Mouse (Mus musculus) MEL (cell line): ENCODE data around the gene Commd8. TPM values are rescaled to one million over a fixed set of nuclear protein-coding genes. Genes with fewer than 3 reads are reported as not detected.

Source experiments
- DNase-seq: peaks from one replicate; pipeline ENCODE4 v3.0.0; 2011; ENCODE audit warnings: low read depth, low spot score
- H3K27ac ChIP-seq: 2 replicates; pipeline ENCODE4 v1.5.1; 2012; ENCODE audit warnings: low read depth, mild to moderate bottlenecking, control low read depth, low read length, moderate library complexity; ENCODE audit not compliant: control insufficient read depth
- H3K27me3 ChIP-seq, 2 experiments: fragments of 150-350 bp in 1 of 2; sonication (generic) in 1 of 2; 2 replicates each; pipeline ENCODE4 v1.6.1; 2012; ENCODE audit warnings: low read length in 2 of 2, mild to moderate bottlenecking in 2 of 2, improper control_type of control experiment in 1 of 2, moderate library complexity in 1 of 2; ENCODE audit not compliant: insufficient read depth in 2 of 2, control insufficient read depth in 1 of 2
- H3K36me3 ChIP-seq, 2 experiments: 2 replicates each; pipeline ENCODE4 v1.6.1; 2012 to 2014; ENCODE audit warnings: low read length in 2 of 2, improper control_type of control experiment in 1 of 2, inconsistent platforms in 1 of 2, mild to moderate bottlenecking in 1 of 2; ENCODE audit not compliant: insufficient read depth in 2 of 2, control insufficient read depth in 1 of 2
- H3K4me1 ChIP-seq, 2 experiments: fragments of 150-350 bp in 1 of 2; sonication (generic) in 1 of 2; 2 replicates each; pipeline ENCODE4 v1.6.1; 2012; ENCODE audit warnings: low read length in 2 of 2, improper control_type of control experiment in 1 of 2, mild to moderate bottlenecking in 1 of 2; ENCODE audit not compliant: insufficient read depth in 2 of 2, control insufficient read depth in 1 of 2
- H3K4me3 ChIP-seq, 2 experiments: fragments of 150-350 bp in 1 of 2; sonication (generic) in 1 of 2; 2 replicates each; pipeline ENCODE4 v1.5.1; 2012; ENCODE audit warnings: low read depth in 2 of 2, low read length in 2 of 2, mild to moderate bottlenecking in 2 of 2, moderate library complexity in 2 of 2, control low read depth in 1 of 2, improper control_type of control experiment in 1 of 2; ENCODE audit not compliant: control insufficient read depth in 1 of 2, insufficient read depth in 1 of 2
- H3K79me2 ChIP-seq: 2 replicates; pipeline ENCODE4 v1.6.1; 2012; ENCODE audit warnings: mild to moderate bottlenecking, low read length, moderate library complexity; ENCODE audit not compliant: control insufficient read depth, poor library complexity, insufficient read depth
- H3K9ac ChIP-seq: 2 replicates; pipeline ENCODE4 v1.6.1; 2012; ENCODE audit warnings: low read depth, mild to moderate bottlenecking, control low read depth, low read length, moderate library complexity; ENCODE audit not compliant: control insufficient read depth, poor library complexity, severe bottlenecking
- H3K9me3 ChIP-seq: fragments of 150-350 bp; sonication (generic); replicated peaks from 2 replicates; pipeline ENCODE4 v1.6.1; 2012; ENCODE audit warnings: mild to moderate bottlenecking, low read length, improper control_type of control experiment, moderate library complexity; ENCODE audit not compliant: insufficient read depth
- E2F4 ChIP-seq: IDR thresholded peaks from 2 replicates; pipeline ENCODE4 v1.6.1; 2011; ENCODE audit warnings: low read depth, low read length, improper control_type of control experiment, borderline replicate concordance
- ELF1 ChIP-seq: IDR thresholded peaks from 2 replicates; pipeline ENCODE4 v1.6.1; 2014; ENCODE audit warnings: low read depth, mild to moderate bottlenecking, inconsistent platforms, low read length, improper control_type of control experiment, moderate library complexity
- ETS1 ChIP-seq: IDR thresholded peaks from 2 replicates; pipeline ENCODE4 v1.6.1; 2012; ENCODE audit warnings: low read depth, mild to moderate bottlenecking, inconsistent platforms, low read length, improper control_type of control experiment, moderate library complexity
- KAT2A ChIP-seq: conservative IDR thresholded peaks from 2 replicates; pipeline ENCODE4 v1.6.1; 2012; ENCODE audit warnings: low read depth, low read length, improper control_type of control experiment, inconsistent platforms
- MAFK ChIP-seq: IDR thresholded peaks from 2 replicates; pipeline ENCODE4 v1.6.1; 2011; ENCODE audit warnings: low read depth, mild to moderate bottlenecking, low read length, improper control_type of control experiment, borderline replicate concordance
- MAX ChIP-seq: IDR thresholded peaks from 2 replicates; pipeline ENCODE4 v1.6.1; 2011; ENCODE audit warnings: low read length, improper control_type of control experiment
- MAZ ChIP-seq: IDR thresholded peaks from 2 replicates; pipeline ENCODE4 v1.6.1; 2012; ENCODE audit warnings: low read depth, mild to moderate bottlenecking, inconsistent platforms, low read length, improper control_type of control experiment
- MEF2A ChIP-seq: IDR thresholded peaks from 2 replicates; pipeline ENCODE4 v1.6.1; 2014; ENCODE audit warnings: low read depth, mild to moderate bottlenecking, inconsistent platforms, low read length, improper control_type of control experiment; ENCODE audit not compliant: poor library complexity, insufficient replicate concordance, severe bottlenecking; ENCODE audit errors: extremely low read depth
- MXI1 ChIP-seq: IDR thresholded peaks from 2 replicates; pipeline ENCODE4 v1.6.1; 2011; ENCODE audit warnings: mild to moderate bottlenecking, low read depth, low read length, improper control_type of control experiment
- MYC ChIP-seq: IDR thresholded peaks from 2 replicates; pipeline ENCODE4 v1.6.1; 2011; ENCODE audit warnings: low read depth, mild to moderate bottlenecking, low read length, improper control_type of control experiment, moderate library complexity
- NELFE ChIP-seq: IDR thresholded peaks from 2 replicates; pipeline ENCODE4 v1.6.1; 2011; ENCODE audit warnings: low read depth, low read length, improper control_type of control experiment
- POLR2AphosphoS5 ChIP-seq: IDR thresholded peaks from 2 replicates; pipeline ENCODE4 v1.6.1; 2012; ENCODE audit warnings: low read depth, borderline replicate concordance, mild to moderate bottlenecking, inconsistent platforms, low read length, moderate library complexity, mixed read lengths
- RAD21 ChIP-seq: IDR thresholded peaks from 2 replicates; pipeline ENCODE4 v1.6.1; 2011; ENCODE audit warnings: mild to moderate bottlenecking, low read depth, low read length, improper control_type of control experiment
- TAL1 ChIP-seq: IDR thresholded peaks from 2 replicates; pipeline ENCODE4 v1.6.1; 2012; ENCODE audit warnings: mild to moderate bottlenecking, inconsistent platforms, low read length, moderate library complexity, mixed read lengths
- TCF12 ChIP-seq: IDR thresholded peaks from 2 replicates; pipeline ENCODE4 v1.6.1; 2014; ENCODE audit warnings: low read depth, mild to moderate bottlenecking, inconsistent platforms, low read length, improper control_type of control experiment, moderate library complexity
- ZC3H11A ChIP-seq: IDR thresholded peaks from 2 replicates; pipeline ENCODE4 v1.6.1; 2012; ENCODE audit warnings: low read depth, mild to moderate bottlenecking, inconsistent platforms, low read length, improper control_type of control experiment
- ZMIZ1 ChIP-seq: IDR thresholded peaks from 2 replicates; pipeline ENCODE4 v1.6.1; 2012; ENCODE audit warnings: low read depth, mild to moderate bottlenecking, inconsistent platforms, low read length, improper control_type of control experiment, moderate library complexity
- polyA plus RNA-seq, 2 experiments: library from polyadenylated mRNA; stranded (reverse) in 1 of 2; unstranded in 1 of 2; fragments of >175 nt in 1 of 2; fragments of >200 nt in 1 of 2; gene quantifications; 2 replicates each; pipeline versions ENCODE4 v1.2.1 to v1.2.4; 2012; ENCODE audit warnings: low replicate concordance in 2 of 2, low read depth in 1 of 2; ENCODE audit not compliant: insufficient read length in 2 of 2, insufficient read depth in 1 of 2, missing spikeins in 1 of 2
- total RNA-seq: library from RNA; depleted of rRNA; stranded (reverse); fragments of 300-350 nt; gene quantifications from 2 replicates; pipeline ENCODE4 v1.2.3, GENCODE M21; 2012

Gene Commd8
- total and polyA plus RNA-seq, 3 experiments = 33.5 to 45.6 TPM; not detected in 1

DNA sequence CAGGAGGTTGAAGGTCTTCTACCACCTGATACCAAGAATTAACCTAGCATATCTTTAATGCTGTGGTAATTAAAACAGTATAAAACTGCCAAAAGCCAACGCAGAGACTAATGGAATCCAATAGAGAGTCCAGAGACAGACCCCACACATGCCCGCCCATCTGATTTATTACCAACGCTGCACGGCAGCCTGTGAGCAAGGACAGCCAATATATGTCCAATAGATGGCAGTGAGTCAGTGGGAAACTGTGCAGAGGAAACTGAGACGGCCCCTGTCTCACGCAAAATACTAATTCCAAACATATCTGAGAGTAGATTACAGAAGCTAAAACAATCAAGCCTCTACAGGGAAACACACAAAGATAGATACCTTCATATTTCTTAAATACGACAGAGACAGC is 3.6 kb downstream of the Commd8 start (continued):
- TF ChIP-seq KAT2A = no peak

DNA sequence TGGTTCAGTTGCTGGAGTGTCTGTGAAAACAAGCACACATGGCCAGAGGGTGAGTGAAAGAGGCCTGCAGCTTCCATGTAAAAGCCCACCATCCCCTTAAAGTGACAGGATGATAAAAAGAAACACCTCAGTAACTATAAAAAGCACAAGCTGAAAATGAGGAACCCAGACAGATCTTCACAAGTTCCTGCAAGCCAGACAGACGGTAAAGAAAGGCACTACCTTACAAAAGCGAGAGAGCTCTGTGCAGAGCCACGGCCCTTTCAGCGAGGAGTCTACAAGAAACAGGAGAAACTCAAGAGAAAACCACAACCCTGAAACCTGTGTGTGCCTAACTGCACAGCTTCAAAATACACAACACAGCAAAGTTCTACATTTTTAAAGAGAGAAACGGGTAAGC is 5.1 kb downstream of the Commd8 start:
- Histone ChIP-seq H3K79me2 (peaks cover 16% of the 10 kb centered on the region), H3K36me3 (peaks cover 12 to 22% of the 10 kb centered on the region in 2 experiments), H3K4me1 (peaks cover 7 to 13% of the 10 kb centered on the region in 2 experiments), H3K27me3 (no peaks in the 10 kb centered on the region), H3K9ac (no peak overlapping the region), H3K4me3 (no peak overlapping the region), H3K9me3 (no peaks in the 10 kb centered on the region), H3K27ac (no peak overlapping the region)
- no peak for DNase-seq
- TF ChIP-seq ZMIZ1 = no peak
- TF ChIP-seq ETS1 = no peak
- TF ChIP-seq MAFK = no peak
- TF ChIP-seq MYC = no peak
- no peak for TF ChIP-seq TCF12
- TF ChIP-seq ELF1 = no peak
- TF ChIP-seq MXI1 = no peak
- TF ChIP-seq MAZ = no peak
- TF ChIP-seq RAD21 = no peak
- no peak for TF ChIP-seq E2F4
- no peak for TF ChIP-seq NELFE

DNA sequence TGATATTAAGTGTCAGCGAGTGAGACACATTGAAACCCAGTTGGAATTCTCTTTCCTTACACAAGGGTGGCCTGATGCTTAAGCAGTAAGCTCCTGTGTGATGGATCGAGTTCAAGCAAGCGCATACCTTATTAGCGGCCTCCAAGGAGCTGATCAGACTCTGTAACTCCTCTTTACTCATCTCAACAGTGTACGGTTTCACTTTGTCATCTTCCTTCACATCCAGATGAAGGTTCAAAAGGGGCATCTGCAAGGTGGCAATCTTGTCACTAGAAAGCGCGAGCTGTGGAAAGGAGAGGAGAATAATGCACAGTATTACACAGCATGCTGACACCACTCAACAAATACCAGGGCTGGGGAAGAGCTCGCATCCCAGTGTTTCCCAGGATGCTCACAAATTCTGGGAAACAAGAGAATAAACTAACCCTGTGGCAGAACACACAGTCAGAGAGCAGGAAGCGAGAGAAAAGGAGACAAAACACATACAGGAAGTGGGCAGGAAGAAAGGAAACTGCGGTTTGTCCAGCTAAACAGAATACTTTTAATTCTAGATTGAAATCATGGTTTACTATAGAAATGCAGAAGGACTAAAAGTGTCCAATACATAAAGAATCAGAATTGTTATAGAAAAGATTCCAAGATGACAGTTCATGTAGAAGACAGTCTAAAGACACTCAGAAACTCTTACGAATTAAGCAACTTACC is 7.1 kb downstream of the Commd8 start:
- Histone ChIP-seq H3K27ac (no peak overlapping the region), H3K9me3 (no peaks in the 10 kb centered on the region), H3K36me3 (peaks cover 9 to 12% of the 10 kb centered on the region in 2 experiments), H3K27me3 (no peaks in the 10 kb centered on the region)
- no peak for DNase-seq
- TF ChIP-seq MAX = no peak
- no peak for TF ChIP-seq MAFK
- no peak for TF ChIP-seq MEF2A
- no peak for TF ChIP-seq ELF1
- no peak for TF ChIP-seq ZC3H11A
- no peak for TF ChIP-seq POLR2AphosphoS5
- no peak for TF ChIP-seq TAL1
- TF ChIP-seq, all 39 proteins: peak for 0
- Histone ChIP-seq H3K4me1 (peaks cover under 1 to 2% of the 10 kb centered on the region in 2 experiments), H3K9ac (no peak overlapping the region), H3K79me2 (peaks cover 3% of the 10 kb centered on the region), H3K4me3 (no peak overlapping the region)
